Mouse (Mus musculus): ENCODE data around the gene Cntnap5b.

GRCm38 (mm10) chr1:100369415-100370113, 597.0 kb downstream of the Cntnap5b start:
- TF ChIP-seq CTCF (IDR thresholded peaks at IDR 0.05; ENCODE audit: control insufficient read depth, insufficient read depth, low read length) (no peak), POLR2A (IDR thresholded peaks at IDR 0.05; ENCODE audit: borderline replicate concordance, control insufficient read depth, low read depth, low read length) (no peak)
